Mouse (Mus musculus): ENCODE measurements around the gene Ttll11. TPM values are rescaled to one million over a fixed set of nuclear protein-coding genes. Genes with fewer than 3 reads are reported as not detected.

Gene Ttll11
- polyA plus RNA-seq, 1 experiment from 2014 or later, result 2.1 TPM

DNA sequence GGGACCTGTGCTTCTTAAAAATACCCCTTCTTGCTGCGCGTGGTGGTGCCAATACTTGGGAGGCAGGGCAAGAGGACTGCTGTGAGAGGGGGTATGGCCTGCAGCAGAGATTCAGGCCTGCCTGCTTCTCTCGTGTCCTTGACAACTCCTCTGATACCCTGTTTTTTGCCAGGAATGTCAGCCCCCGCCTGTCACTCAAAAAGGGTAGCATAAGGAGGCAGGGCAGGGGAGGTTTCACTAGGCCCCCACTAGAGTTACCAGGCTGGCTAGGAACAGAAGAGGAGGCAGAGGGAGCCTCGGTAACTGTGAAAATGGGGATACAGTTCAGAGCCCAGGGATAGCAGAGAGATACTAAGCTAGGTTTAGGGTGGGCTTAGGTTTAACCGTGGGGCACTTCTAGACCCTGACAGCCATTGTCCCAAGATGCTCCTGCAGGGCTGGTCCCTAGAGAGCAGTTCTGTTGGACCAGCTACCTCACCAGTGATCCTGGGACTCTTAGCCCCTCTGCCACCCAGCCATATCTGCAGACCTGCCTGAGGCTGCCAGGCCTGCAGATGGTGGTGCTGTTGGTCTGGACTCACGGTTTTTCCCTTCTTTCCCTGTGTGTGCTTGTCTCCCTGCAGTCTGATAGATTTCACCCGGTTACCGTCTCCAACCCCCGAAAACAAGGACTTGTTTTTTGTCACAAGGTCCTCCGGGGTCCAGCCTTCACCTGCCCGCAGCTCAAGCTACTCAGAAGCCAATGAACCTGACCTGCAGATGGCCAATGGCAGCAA is 260.3 kb downstream of the Ttll11 start:
- no peaks in the 10 kb centered on the region for H3K27me3 ChIP-seq (ENCODE audit: control insufficient read depth, insufficient read depth, low read length)
- H3K36me3 ChIP-seq (replicated peaks; ENCODE audit: control insufficient read depth, insufficient read depth, low read depth, low read length), result peaks cover 28% of the 10 kb centered on the region
- ATAC-seq (replicated peaks; ENCODE audit: insufficient number of reproducible peaks, low FRiP score, low TSS enrichment, low read depth), result no peak
- H3K4me1 ChIP-seq (ENCODE audit: control insufficient read depth, insufficient read depth, low read length), result no peaks in the 10 kb centered on the region
- H3K4me2 ChIP-seq (ENCODE audit: low read depth, low read length), result no peak overlapping the region
- WGBS, result 92% methylated on average over 12 of the region's 12 CpGs
- no peak overlapping the region for H3K27ac ChIP-seq (replicated peaks; ENCODE audit: low read depth, low read length)
- H3K4me3 ChIP-seq (ENCODE audit: low read depth, low read length), result no peak overlapping the region
- DNase-seq (ENCODE audit: low spot score), result no peak
- H3K9ac ChIP-seq (replicated peaks; ENCODE audit: low read length), result no peak overlapping the region
- H3K9me3 ChIP-seq (replicated peaks; ENCODE audit: control insufficient read depth, low read length), result no peaks in the 10 kb centered on the region

GRCm38 (mm10) chr2:35718662-35719061 is 261.1 kb downstream of the Ttll11 start:
- H3K4me3 ChIP-seq (ENCODE audit: low read depth, low read length), result no peak overlapping the region
- no peak overlapping the region for H3K27ac ChIP-seq (replicated peaks; ENCODE audit: low read depth, low read length)
- no peak overlapping the region for H3K4me2 ChIP-seq (ENCODE audit: low read depth, low read length)
- H3K27me3 ChIP-seq (ENCODE audit: control insufficient read depth, insufficient read depth, low read length), result no peaks in the 10 kb centered on the region
- peaks cover 28% of the 10 kb centered on the region for H3K36me3 ChIP-seq (replicated peaks; ENCODE audit: control insufficient read depth, insufficient read depth, low read depth, low read length)
- H3K9me3 ChIP-seq (replicated peaks; ENCODE audit: control insufficient read depth, low read length), result no peaks in the 10 kb centered on the region
- WGBS, result 95% methylated on average over 9 of the region's 9 CpGs
- no peak overlapping the region for H3K9ac ChIP-seq (replicated peaks; ENCODE audit: low read length)
- ATAC-seq (replicated peaks; ENCODE audit: insufficient number of reproducible peaks, low FRiP score, low TSS enrichment, low read depth) (no peak), DNase-seq (ENCODE audit: low spot score) (no peak)
- H3K4me1 ChIP-seq (ENCODE audit: control insufficient read depth, insufficient read depth, low read length), result no peaks in the 10 kb centered on the region

DNA sequence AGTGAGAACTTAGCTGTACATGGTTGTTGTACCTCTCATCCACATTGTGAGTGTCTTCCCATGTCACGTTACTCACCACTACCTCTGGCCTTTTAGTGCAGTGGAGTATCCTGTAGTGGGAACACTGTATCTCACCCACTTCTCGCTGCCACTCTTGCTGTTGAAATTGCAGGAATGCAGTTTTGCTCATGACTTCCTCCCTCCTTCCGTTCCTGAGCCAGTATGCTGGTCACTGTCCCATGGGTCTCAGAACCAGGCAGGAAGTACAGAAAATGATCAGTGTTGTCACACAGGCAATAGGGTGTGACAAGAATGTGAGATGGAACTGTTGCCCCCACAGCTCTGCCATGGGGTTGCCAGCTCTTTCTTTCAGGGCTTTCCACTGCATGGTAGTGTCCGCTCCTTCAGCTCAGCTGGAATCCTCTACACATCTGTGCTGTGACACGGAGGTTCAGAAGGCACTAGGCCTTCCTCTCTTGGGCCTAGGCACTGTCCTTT is 261.7 kb downstream of the Ttll11 start:
- DNase-seq (ENCODE audit: low spot score), result no peak
- Histone ChIP-seq H3K4me2 (ENCODE audit: low read depth, low read length) (no peak overlapping the region), H3K4me1 (ENCODE audit: control insufficient read depth, insufficient read depth, low read length) (no peaks in the 10 kb centered on the region), H3K27me3 (ENCODE audit: control insufficient read depth, insufficient read depth, low read length) (no peaks in the 10 kb centered on the region), H3K27ac (replicated peaks; ENCODE audit: low read depth, low read length) (no peak overlapping the region), H3K9ac (replicated peaks; ENCODE audit: low read length) (no peak overlapping the region), H3K36me3 (replicated peaks; ENCODE audit: control insufficient read depth, insufficient read depth, low read depth, low read length) (peaks cover 28% of the 10 kb centered on the region), H3K9me3 (replicated peaks; ENCODE audit: control insufficient read depth, low read length) (no peaks in the 10 kb centered on the region), H3K4me3 (ENCODE audit: low read depth, low read length) (no peak overlapping the region)
- no peak for ATAC-seq (replicated peaks; ENCODE audit: insufficient number of reproducible peaks, low FRiP score, low TSS enrichment, low read depth)
- WGBS, result 81% methylated on average over 5 of the region's 5 CpGs

DNA sequence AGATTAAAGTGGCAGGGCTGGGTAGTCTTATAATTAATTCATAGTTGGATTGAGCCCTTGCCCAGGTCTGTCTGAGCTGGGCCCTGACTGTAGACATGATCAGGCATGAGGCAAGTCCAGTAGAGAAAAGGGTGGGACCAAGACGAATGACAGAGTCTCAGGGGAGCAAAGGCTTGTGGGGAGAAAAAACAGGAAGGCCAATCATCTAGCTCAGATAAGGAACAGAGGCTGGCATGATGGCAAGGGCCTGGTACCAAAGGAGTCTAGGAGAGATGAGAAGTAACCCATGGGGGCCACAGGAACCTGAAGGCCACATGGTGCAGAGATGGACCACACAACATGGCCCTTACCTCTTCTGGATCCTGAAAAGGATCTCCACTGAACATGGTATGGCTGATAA is 263.5 kb downstream of the Ttll11 start:
- H3K9ac ChIP-seq (replicated peaks; ENCODE audit: low read length), result no peak overlapping the region
- H3K4me3 ChIP-seq (ENCODE audit: low read depth, low read length), result no peak overlapping the region
- no peak overlapping the region for H3K27ac ChIP-seq (replicated peaks; ENCODE audit: low read depth, low read length)
- no peak for ATAC-seq (replicated peaks; ENCODE audit: insufficient number of reproducible peaks, low FRiP score, low TSS enrichment, low read depth)
- 71% methylated on average over 1 of the region's 1 CpGs for WGBS
- no peaks in the 10 kb centered on the region for H3K9me3 ChIP-seq (replicated peaks; ENCODE audit: control insufficient read depth, low read length)
- H3K36me3 ChIP-seq (replicated peaks; ENCODE audit: control insufficient read depth, insufficient read depth, low read depth, low read length), result peaks cover 22% of the 10 kb centered on the region
- H3K4me1 ChIP-seq (ENCODE audit: control insufficient read depth, insufficient read depth, low read length), result no peaks in the 10 kb centered on the region
- no peak for DNase-seq (ENCODE audit: low spot score)
- no peaks in the 10 kb centered on the region for H3K27me3 ChIP-seq (ENCODE audit: control insufficient read depth, insufficient read depth, low read length)
- no peak overlapping the region for H3K4me2 ChIP-seq (ENCODE audit: low read depth, low read length)

DNA sequence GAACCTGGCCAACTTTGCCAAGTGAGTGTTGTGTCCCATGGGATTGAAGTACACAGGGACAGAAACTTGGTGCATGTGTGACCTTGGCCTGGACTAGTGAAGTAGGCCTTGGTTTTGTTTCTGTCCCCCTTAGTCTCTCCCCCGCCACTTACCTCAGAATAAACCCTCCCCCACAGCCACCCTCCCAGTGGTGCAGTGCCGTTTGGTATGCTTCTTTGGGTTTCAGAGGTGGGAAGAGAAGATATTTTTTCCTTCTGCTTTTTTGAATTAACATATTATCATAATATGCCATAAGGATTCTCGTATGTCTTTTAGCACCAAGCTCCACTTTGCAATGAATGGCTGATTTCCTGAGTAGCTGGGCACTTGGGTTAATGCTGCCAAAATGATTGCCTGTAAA is 264.2 kb downstream of the Ttll11 start:
- Histone ChIP-seq H3K9me3 (replicated peaks; ENCODE audit: control insufficient read depth, low read length) (no peaks in the 10 kb centered on the region), H3K4me3 (ENCODE audit: low read depth, low read length) (no peak overlapping the region), H3K27ac (replicated peaks; ENCODE audit: low read depth, low read length) (no peak overlapping the region), H3K36me3 (replicated peaks; ENCODE audit: control insufficient read depth, insufficient read depth, low read depth, low read length) (peaks cover 19% of the 10 kb centered on the region), H3K27me3 (ENCODE audit: control insufficient read depth, insufficient read depth, low read length) (no peaks in the 10 kb centered on the region), H3K4me2 (ENCODE audit: low read depth, low read length) (no peak overlapping the region), H3K9ac (replicated peaks; ENCODE audit: low read length) (no peak overlapping the region), H3K4me1 (ENCODE audit: control insufficient read depth, insufficient read depth, low read length) (no peaks in the 10 kb centered on the region)
- ATAC-seq (replicated peaks; ENCODE audit: insufficient number of reproducible peaks, low FRiP score, low TSS enrichment, low read depth), result no peak
- no peak for DNase-seq (ENCODE audit: low spot score)
- WGBS, result 77% methylated on average over 3 of the region's 3 CpGs

- WGBS, result 79% methylated on average over 8 of the region's 8 CpGs
- no peak overlapping the region for H3K4me2 ChIP-seq (ENCODE audit: low read depth, low read length)
- ATAC-seq (replicated peaks; ENCODE audit: insufficient number of reproducible peaks, low FRiP score, low TSS enrichment, low read depth) (no peak), DNase-seq (ENCODE audit: low spot score) (no peak)
- H3K9me3 ChIP-seq (replicated peaks; ENCODE audit: control insufficient read depth, low read length), result no peaks in the 10 kb centered on the region
- H3K4me3 ChIP-seq (ENCODE audit: low read depth, low read length), result no peak overlapping the region
- no peak overlapping the region for H3K27ac ChIP-seq (replicated peaks; ENCODE audit: low read depth, low read length)
- no peak overlapping the region for H3K9ac ChIP-seq (replicated peaks; ENCODE audit: low read length)
- peaks cover 18% of the 10 kb centered on the region for H3K36me3 ChIP-seq (replicated peaks; ENCODE audit: control insufficient read depth, insufficient read depth, low read depth, low read length)
- H3K27me3 ChIP-seq (ENCODE audit: control insufficient read depth, insufficient read depth, low read length), result no peaks in the 10 kb centered on the region
- H3K4me1 ChIP-seq (ENCODE audit: control insufficient read depth, insufficient read depth, low read length), result no peaks in the 10 kb centered on the region
These were observed 265.0 kb downstream of the Ttll11 start for GRCm38 (mm10) chr2:35714742-35715167.

DNA sequence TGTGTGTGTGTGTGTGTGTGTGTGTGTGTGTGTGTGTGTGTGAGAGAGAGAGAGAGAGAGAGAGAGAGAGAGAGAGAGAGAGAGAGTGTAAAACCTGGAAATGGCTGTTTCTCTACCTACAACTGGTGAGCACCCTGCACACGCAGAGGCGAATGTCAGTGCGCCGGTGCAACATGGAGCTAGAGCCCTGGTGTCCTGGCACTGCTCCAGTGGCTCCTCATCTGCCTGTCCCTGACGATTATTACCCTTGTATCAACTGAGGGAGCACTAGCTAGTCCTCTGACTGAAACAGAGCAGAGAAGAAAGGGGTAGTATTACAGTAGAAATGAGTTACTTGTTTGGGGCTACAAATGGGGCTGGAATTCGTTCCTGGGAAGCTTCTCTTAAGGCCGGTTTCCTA is 266.3 kb downstream of the Ttll11 start:
- no peaks in the 10 kb centered on the region for H3K4me1 ChIP-seq (ENCODE audit: control insufficient read depth, insufficient read depth, low read length)
- ATAC-seq (replicated peaks; ENCODE audit: insufficient number of reproducible peaks, low FRiP score, low TSS enrichment, low read depth) (no peak), DNase-seq (ENCODE audit: low spot score) (no peak)
- no peak overlapping the region for H3K27ac ChIP-seq (replicated peaks; ENCODE audit: low read depth, low read length)
- no peak overlapping the region for H3K4me2 ChIP-seq (ENCODE audit: low read depth, low read length)
- no peaks in the 10 kb centered on the region for H3K27me3 ChIP-seq (ENCODE audit: control insufficient read depth, insufficient read depth, low read length)
- H3K36me3 ChIP-seq (replicated peaks; ENCODE audit: control insufficient read depth, insufficient read depth, low read depth, low read length), result peaks cover 15% of the 10 kb centered on the region
- H3K4me3 ChIP-seq (ENCODE audit: low read depth, low read length), result no peak overlapping the region
- 92% methylated on average over 7 of the region's 7 CpGs for WGBS
- H3K9me3 ChIP-seq (replicated peaks; ENCODE audit: control insufficient read depth, low read length), result no peaks in the 10 kb centered on the region
- H3K9ac ChIP-seq (replicated peaks; ENCODE audit: low read length), result no peak overlapping the region

DNA sequence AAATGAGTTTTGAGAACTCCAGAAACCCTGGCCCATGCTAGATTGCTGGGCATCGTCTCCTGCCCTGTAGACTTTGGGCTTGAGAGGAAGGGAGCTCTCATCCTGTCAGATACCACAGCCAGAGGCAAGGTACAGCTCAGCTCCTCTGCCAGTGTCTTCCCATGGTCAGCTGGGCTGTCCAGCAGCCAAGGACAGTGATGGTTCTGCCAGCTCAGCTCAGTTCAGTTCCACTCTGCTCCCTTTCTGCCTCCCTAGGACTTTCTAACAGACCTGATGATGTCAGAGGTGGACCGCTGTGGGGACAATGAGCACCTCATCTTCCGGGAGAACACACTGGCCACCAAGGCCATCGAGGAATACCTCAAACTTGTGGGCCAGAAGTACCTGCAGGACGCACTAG is 267.1 kb downstream of the Ttll11 start:
- Histone ChIP-seq H3K9me3 (replicated peaks; ENCODE audit: control insufficient read depth, low read length) (no peaks in the 10 kb centered on the region), H3K9ac (replicated peaks; ENCODE audit: low read length) (no peak overlapping the region), H3K27ac (replicated peaks; ENCODE audit: low read depth, low read length) (no peak overlapping the region), H3K27me3 (ENCODE audit: control insufficient read depth, insufficient read depth, low read length) (no peaks in the 10 kb centered on the region), H3K4me1 (ENCODE audit: control insufficient read depth, insufficient read depth, low read length) (no peaks in the 10 kb centered on the region), H3K36me3 (replicated peaks; ENCODE audit: control insufficient read depth, insufficient read depth, low read depth, low read length) (peaks cover 15% of the 10 kb centered on the region), H3K4me2 (ENCODE audit: low read depth, low read length) (no peak overlapping the region), H3K4me3 (ENCODE audit: low read depth, low read length) (no peak overlapping the region)
- DNase-seq (ENCODE audit: low spot score) (no peak), ATAC-seq (replicated peaks; ENCODE audit: insufficient number of reproducible peaks, low FRiP score, low TSS enrichment, low read depth) (no peak)
- WGBS, result 94% methylated on average over 5 of the region's 5 CpGs
